ENCODE assay signal across 13 mouse cellular contexts in the genomic region with DNA sequence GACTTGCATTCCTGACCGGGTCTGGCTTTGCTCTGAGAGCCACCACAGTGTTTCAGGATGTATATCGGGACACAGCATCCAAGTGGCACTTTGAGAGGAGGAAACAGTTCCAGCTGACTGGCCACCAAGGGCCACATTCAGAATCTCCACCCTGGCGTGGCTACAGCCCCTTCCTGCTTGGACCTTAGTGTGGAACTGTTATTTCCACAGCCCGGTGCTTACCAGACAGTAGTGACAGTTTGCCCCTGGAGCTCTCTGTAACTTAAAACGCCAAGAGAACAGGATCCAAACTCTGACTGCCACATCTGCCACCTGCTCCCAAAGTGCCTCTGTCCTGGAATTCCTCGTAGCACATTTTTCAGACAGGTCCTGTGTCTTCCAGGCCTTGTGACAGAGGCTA. TPM values are rescaled to one million over a fixed set of nuclear protein-coding genes. Genes with fewer than 3 reads are reported as not detected.
A peak's percentile ranks its signal among the peaks of the same experiment; 100 is the strongest.
DNase-seq lines count a peak whose midpoint lies in the region; ATAC-seq and TF ChIP-seq lines count a peak whose summit lies in the region.
"Had no signal": no experiment of that assay in that cellular context is flagged by ENCODE, and none has a peak within 500 bp of the region (broad histone marks: within the 10 kb centered on the region; RNA-seq: fewer than 3 reads in every experiment).

No protein-coding gene starts in this region.

- no peak for TF ChIP-seq EP300 in CH12.LX (IDR thresholded peaks at IDR 0.05; ENCODE audit: low read length)

- no peak for TF ChIP-seq POLR2A in CH12.LX (IDR thresholded peaks at IDR 0.05; ENCODE audit: low read depth, low read length)

- peak overlapping the region in 1 of 2 experiments; percentile 41; a peak in 1 of 4 replicates for H3K27ac ChIP-seq in heart, embryonic 14.5 days (replicated peaks in 1 of 2; ENCODE audit: control insufficient read depth in 1 of 2, insufficient read depth in 1 of 2, low read depth in 2 of 2, low read length in 2 of 2)
- H3K27ac ChIP-seq in kidney, embryonic 15.5 days = peak overlapping the region; percentile 69
- H3K27ac ChIP-seq in CH12.LX (ENCODE audit: insufficient read depth, low read depth) = no peak overlapping the region; the same call in 1 of the 2 replicates
- H3K27ac ChIP-seq in embryonic facial prominence, embryonic 12.5 days = 0 out of 2 replicates have a peak overlapping the region, but pooled peaks have one; percentile 3

- no peak for TF ChIP-seq CTCF in CH12.LX (conservative IDR thresholded peaks at IDR 0.05 in 1 of 2, IDR thresholded peaks at IDR 0.05 in 1 of 2; ENCODE audit: low read depth in 2 of 2, low read length in 2 of 2)

- H3K27me3 ChIP-seq in heart, embryonic 14.5 days (ENCODE audit: control insufficient read depth, insufficient read depth, low read length) = no peaks in the 10 kb centered on the region
- 0 out of 2 replicates have a peak, but pooled peaks cover 5% of the 10 kb centered on the region for H3K27me3 ChIP-seq in kidney, embryonic 15.5 days
- H3K27me3 ChIP-seq in CH12.LX (replicated peaks) = no peaks in the 10 kb centered on the region
- H3K27me3 ChIP-seq in embryonic facial prominence, embryonic 12.5 days = no peaks in the 10 kb centered on the region
- H3K27me3 ChIP-seq: intestine, embryonic 15.5 days had no signal

- 0 out of 2 replicates have a peak overlapping the region, but pooled peaks have one; percentile 21 for H3K9ac ChIP-seq in heart, embryonic 14.5 days (ENCODE audit: low read length)
- no peak overlapping the region for H3K9ac ChIP-seq in kidney, embryonic 15.5 days
- peak overlapping the region; percentile 23; the same call in 1 of the 2 replicates for H3K9ac ChIP-seq in CH12.LX (ENCODE audit: insufficient read depth, low read depth)
- H3K9ac ChIP-seq in embryonic facial prominence, embryonic 12.5 days = no peak overlapping the region
- H3K9ac ChIP-seq: intestine, embryonic 15.5 days had no signal

- dilution Hi-C loops in CH12.LX (cut with MboI; ENCODE audit: extremely low pct_ligation_motif_present, extremely low pct_unique_long_range_greater_than_20kb, low sequenced_read_pairs) = no loop called here

- peaks cover 7 to 19% of the 10 kb centered on the region in 2 experiments; a peak in 3 of 4 replicates for H3K4me1 ChIP-seq in heart, embryonic 14.5 days (ENCODE audit: control insufficient read depth in 2 of 2, insufficient read depth in 2 of 2, low read length in 2 of 2)
- H3K4me1 ChIP-seq in kidney, embryonic 15.5 days = peaks cover 63% of the 10 kb centered on the region
- peaks cover 15 to 70% of the 10 kb centered on the region in 2 experiments for H3K4me1 ChIP-seq in CH12.LX (ENCODE audit: control insufficient read depth in 1 of 2, insufficient read depth in 2 of 2)
- peaks cover 32% of the 10 kb centered on the region for H3K4me1 ChIP-seq in embryonic facial prominence, embryonic 12.5 days

- no peaks in the 10 kb centered on the region for H3K9me3 ChIP-seq in heart, embryonic 14.5 days (ENCODE audit: control insufficient read depth, low read length)
- H3K9me3 ChIP-seq in kidney, embryonic 15.5 days (replicated peaks) = no peaks in the 10 kb centered on the region
- H3K9me3 ChIP-seq in CH12.LX (replicated peaks; ENCODE audit: low read length) = no peaks in the 10 kb centered on the region
- H3K9me3 ChIP-seq in embryonic facial prominence, embryonic 12.5 days = no peaks in the 10 kb centered on the region
- H3K9me3 ChIP-seq: intestine, embryonic 15.5 days had no signal

- 44% methylated on average over 6 of the region's 6 CpGs for WGBS in heart, embryonic 14.5 days
- 27% methylated on average over 6 of the region's 6 CpGs for WGBS in kidney, embryonic 15.5 days
- WGBS in embryonic facial prominence, embryonic 12.5 days = 52% methylated on average over 6 of the region's 6 CpGs

- H3K79me2 ChIP-seq in CH12.LX (replicated peaks; ENCODE audit: control insufficient read depth, extremely low read depth, insufficient read depth, poor library complexity, severe bottlenecking) = peaks cover 46% of the 10 kb centered on the region

- H3K4me3 ChIP-seq in heart, embryonic 14.5 days (ENCODE audit: control insufficient read depth in 1 of 2, insufficient read depth in 1 of 2, low read depth in 1 of 2, low read length in 2 of 2) = no peak overlapping the region
- no peak overlapping the region for H3K4me3 ChIP-seq in kidney, embryonic 15.5 days (replicated peaks)
- H3K4me3 ChIP-seq in CH12.LX (replicated peaks in 1 of 3; ENCODE audit: low read depth in 2 of 3, low read length in 2 of 3, poor library complexity in 1 of 3) = no peak overlapping the region
- no peak overlapping the region for H3K4me3 ChIP-seq in embryonic facial prominence, embryonic 12.5 days
- H3K4me3 ChIP-seq: intestine, embryonic 15.5 days had no signal

- no peak for DNase-seq in heart, adult 18-20 months
- no peak for DNase-seq in kidney, postnatal 36 days
- no peak for DNase-seq in CH12.LX (ENCODE audit: extremely low read depth)
- no peak for DNase-seq in cerebellum, adult 11-12 months
- DNase-seq: adrenal gland, postnatal 25 days; cerebellum, adult 9-10 months; gastrocnemius, postnatal 36 days; lung, postnatal 14 days; right cerebral cortex, adult 18-20 months had no signal

- TF ChIP-seq RAD21 in CH12.LX (IDR thresholded peaks at IDR 0.05; ENCODE audit: low read depth, low read length) = no peak

- in situ Hi-C loops in CH12.LX (cut with MboI; ENCODE audit: low pct_ligation_motif_present, low pct_unique_long_range_greater_than_20kb, low sequenced_read_pairs) = no loop called here

- H3K4me2 ChIP-seq in heart, embryonic 14.5 days (ENCODE audit: low read length) = no peak overlapping the region
- no peak overlapping the region for H3K4me2 ChIP-seq in kidney, embryonic 15.5 days
- peak overlapping the region; percentile 52 for H3K4me2 ChIP-seq in CH12.LX (ENCODE audit: insufficient read depth, low read depth, poor library complexity, severe bottlenecking)
- H3K4me2 ChIP-seq in embryonic facial prominence, embryonic 12.5 days (replicated peaks) = no peak overlapping the region
- H3K4me2 ChIP-seq: intestine, embryonic 15.5 days had no signal

- H3K36me3 ChIP-seq in heart, embryonic 14.5 days (ENCODE audit: control insufficient read depth, insufficient read depth, low read length) = no peaks in the 10 kb centered on the region
- H3K36me3 ChIP-seq in kidney, embryonic 15.5 days = no peaks in the 10 kb centered on the region
- peaks cover 22 to 84% of the 10 kb centered on the region in 2 experiments for H3K36me3 ChIP-seq in CH12.LX (replicated peaks in 1 of 2; ENCODE audit: control insufficient read depth in 1 of 2, insufficient read depth in 1 of 2, low read length in 1 of 2)
- H3K36me3 ChIP-seq in embryonic facial prominence, embryonic 12.5 days = peaks cover 12% of the 10 kb centered on the region; the same call in 1 of the 2 replicates
- H3K36me3 ChIP-seq: intestine, embryonic 15.5 days had no signal

- ATAC-seq in heart, embryonic 14.5 days (ENCODE audit: insufficient number of reproducible peaks, insufficient read depth, low FRiP score, low read depth) = no peak
- ATAC-seq in kidney, embryonic 15.5 days (replicated peaks; ENCODE audit: low FRiP score) = peak; percentile 30; the same call in 1 of the 2 replicates
- ATAC-seq in embryonic facial prominence, embryonic 12.5 days (ENCODE audit: insufficient number of reproducible peaks, insufficient read depth, low FRiP score, low TSS enrichment) = no peak
- ATAC-seq: intestine, embryonic 15.5 days had no signal

TF ChIP-seq in CH12.LX, 34 proteins besides CTCF, POLR2A, EP300 and RAD21:
- TF ChIP-seq HCFC1 (IDR thresholded peaks at IDR 0.05; ENCODE audit: low read depth, low read length) (no peak), CHD2 (IDR thresholded peaks at IDR 0.05; ENCODE audit: low read length) (no peak), NELFE (IDR thresholded peaks at IDR 0.05; ENCODE audit: low read depth, low read length) (no peak), BHLHE40 (IDR thresholded peaks at IDR 0.05; ENCODE audit: low read depth, low read length) (no peak), UBTF (IDR thresholded peaks at IDR 0.05; ENCODE audit: low read depth, low read length) (no peak), SMC3 (IDR thresholded peaks at IDR 0.05; ENCODE audit: low read depth, low read length) (no peak), TBP (conservative IDR thresholded peaks at IDR 0.05; ENCODE audit: low read depth, low read length) (no peak), TCF12 (IDR thresholded peaks at IDR 0.05; ENCODE audit: low read depth, low read length) (no peak), ZC3H11A (IDR thresholded peaks at IDR 0.05; ENCODE audit: low read depth, low read length) (no peak)

RNA-seq across cellular contexts. Expression of gene Nrp2, which starts 25.3 kb away (rescaled TPM):
- 6.1 and 7.5 TPM in 2 replicates for polyA plus RNA-seq in heart, embryonic 14.5 days (2014; fragmentation: Nextera tagmentation; extraction: Ambion mirVana)
- total RNA-seq in heart, adult 18-20 months (2021) = 10 to 100 TPM; 20.2 to 30.1 TPM
- polyA plus RNA-seq in kidney, embryonic 15.5 days (2015; fragmentation: Nextera tagmentation; extraction: Ambion mirVana) = 11.7 and 12.2 TPM in 2 replicates
- 15.6 and 17.3 TPM in 2 replicates for total RNA-seq in CH12.LX (2012; rRNA removed)
- 15.7 and 16.4 TPM in 2 replicates for total RNA-seq in CH12.LX (2014; rRNA removed)
- 22.9 and 24.4 TPM in 2 replicates for polyA plus RNA-seq in CH12.LX (2012; ENCODE audit: insufficient read length, low read depth)
- polyA plus RNA-seq in embryonic facial prominence, embryonic 12.5 days (2016; fragmentation: Nextera tagmentation; extraction: Ambion mirVana) = 45.1 and 46.2 TPM in 2 replicates

Comparison
In these comparisons a context has a peak if more than half of its experiments do, and no peak if none do; other contexts are left out.
1. H3K9ac ChIP-seq: peak in heart, embryonic 14.5 days (single experiment) and CH12.LX (single experiment); none in kidney, embryonic 15.5 days (single experiment) and embryonic facial prominence, embryonic 12.5 days (single experiment).